Mouse (Mus musculus): Measurements from ENCODE around the gene Vps16.

The Vps16 gene

GRCm38 (mm10) chr2:130423397-130424125, 578 bp upstream of the Vps16 start:
- DNase-seq (ENCODE audit: low spot score), result peak; percentile 67

GRCm38 (mm10) chr2:130425112-130425511, 973 bp downstream of the Vps16 start:
- no peak for DNase-seq (ENCODE audit: low spot score)

- DNase-seq (ENCODE audit: low spot score), result no peak
Measured at GRCm38 (mm10) chr2:130429851-130430250, 5.7 kb downstream of the Vps16 start.

- no peak for DNase-seq (ENCODE audit: low spot score)
Measured at GRCm38 (mm10) chr2:130430484-130430883, 6.3 kb downstream of the Vps16 start.

- DNase-seq (ENCODE audit: low spot score), result no peak
Measured at GRCm38 (mm10) chr2:130432157-130432556, 8.0 kb downstream of the Vps16 start.

GRCm38 (mm10) chr2:130433152-130433551, 9.0 kb downstream of the Vps16 start:
- no peak for DNase-seq (ENCODE audit: low spot score)

GRCm38 (mm10) chr2:130436769-130437168, 12.6 kb downstream of the Vps16 start:
- no peak for DNase-seq (ENCODE audit: low spot score)

GRCm38 (mm10) chr2:130438861-130439260, 14.7 kb downstream of the Vps16 start:
- no peak for DNase-seq (ENCODE audit: low spot score)

GRCm38 (mm10) chr2:130439840-130440480, 15.8 kb downstream of the Vps16 start:
- DNase-seq (ENCODE audit: low spot score), result no peak

- DNase-seq (ENCODE audit: low spot score), result no peak
Measured at GRCm38 (mm10) chr2:130442162-130442561, 18.0 kb downstream of the Vps16 start.

GRCm38 (mm10) chr2:130448449-130448848, 24.3 kb downstream of the Vps16 start:
- DNase-seq (ENCODE audit: low spot score), result no peak

GRCm38 (mm10) chr2:130449021-130449793, 25.1 kb downstream of the Vps16 start:
- no peak for DNase-seq (ENCODE audit: low spot score)

- DNase-seq (ENCODE audit: low spot score), result peak; percentile 79
Measured at GRCm38 (mm10) chr2:130449794-130450433, 25.8 kb downstream of the Vps16 start, which contains the start of gene Ptpra. Ptpra (plus strand) TSS chr2:130450278.

GRCm38 (mm10) chr2:130450434-130450796, 26.3 kb downstream of the Vps16 start:
- peak; percentile 60 for DNase-seq (ENCODE audit: low spot score)

- DNase-seq (ENCODE audit: low spot score), result no peak
Measured at GRCm38 (mm10) chr2:130451086-130451726, 27.1 kb downstream of the Vps16 start.

GRCm38 (mm10) chr2:130451727-130452090, 27.6 kb downstream of the Vps16 start:
- no peak for DNase-seq (ENCODE audit: low spot score)

- no peak for DNase-seq (ENCODE audit: low spot score)
Measured at GRCm38 (mm10) chr2:130452266-130452665, 28.1 kb downstream of the Vps16 start.

- DNase-seq (ENCODE audit: low spot score), result no peak
Measured at GRCm38 (mm10) chr2:130453421-130453820, 29.3 kb downstream of the Vps16 start.

GRCm38 (mm10) chr2:130454748-130455370, 30.7 kb downstream of the Vps16 start:
- no peak for DNase-seq (ENCODE audit: low spot score)

GRCm38 (mm10) chr2:130457871-130458270, 33.7 kb downstream of the Vps16 start:
- DNase-seq (ENCODE audit: low spot score), result no peak

- no peak for DNase-seq (ENCODE audit: low spot score)
Measured at GRCm38 (mm10) chr2:130459576-130459975, 35.4 kb downstream of the Vps16 start.
